Mouse (Mus musculus) hindbrain, embryonic 12.5 days (tissue): ENCODE results near the gene Phyh. TPM values are rescaled to one million over a fixed set of nuclear protein-coding genes. Genes with fewer than 3 reads are reported as not detected.

Experiments
- ATAC-seq: fragments of 200-750 bp; cut with Nextera tagmentation; 2 replicates; pipeline ENCODE4 v1.8.0; 2017; ENCODE audit warnings: moderate TSS enrichment; ENCODE audit not compliant: low FRiP score
- H3K27ac ChIP-seq: fragments of 300-500 bp; sonication (generic); 2 replicates; pipeline ENCODE4 v1.5.1; 2016; ENCODE audit warnings: mild to moderate bottlenecking
- H3K27me3 ChIP-seq: fragments of 300-500 bp; sonication (generic); 2 replicates; pipeline ENCODE4 v1.6.1; 2016; ENCODE audit warnings: mild to moderate bottlenecking
- H3K36me3 ChIP-seq: fragments of 300-500 bp; sonication (generic); 2 replicates; pipeline ENCODE4 v1.6.1; 2016; ENCODE audit warnings: mild to moderate bottlenecking
- H3K4me1 ChIP-seq: fragments of 300-500 bp; sonication (generic); 2 replicates; pipeline ENCODE4 v1.6.1; 2016
- H3K4me2 ChIP-seq: fragments of 300-500 bp; sonication (generic); replicated peaks from 2 replicates; pipeline ENCODE4 v1.6.1; 2016; ENCODE audit warnings: mild to moderate bottlenecking
- H3K4me3 ChIP-seq: fragments of 300-500 bp; sonication (generic); 2 replicates; pipeline ENCODE4 v1.5.1; 2016; ENCODE audit warnings: mild to moderate bottlenecking
- H3K9ac ChIP-seq: fragments of 300-500 bp; sonication (generic); 2 replicates; pipeline ENCODE4 v1.6.1; 2016; ENCODE audit warnings: mild to moderate bottlenecking, moderate library complexity
- H3K9me3 ChIP-seq: fragments of 300-500 bp; sonication (generic); replicated peaks from 2 replicates; pipeline ENCODE4 v1.6.1; 2016; ENCODE audit warnings: mild to moderate bottlenecking
- WGBS: fragments of 180-500 bp; shearing (Covaris S2); methylation state at CpG from one replicate; pipeline ENCODE4 v1.1.7; 2016; 5-methylcytosine and 5-hydroxymethylcytosine counted together
- polyA plus RNA-seq: library from polyadenylated mRNA; unstranded; fragments of >200 nt; fragmentation: Nextera tagmentation; extraction: Ambion mirVana; gene quantifications from 2 replicates; pipeline ENCODE4 v1.2.1, GENCODE M21; 2016

Phyh gene
- polyA plus RNA-seq, result 51.4 and 57.6 TPM in 2 replicates

DNA sequence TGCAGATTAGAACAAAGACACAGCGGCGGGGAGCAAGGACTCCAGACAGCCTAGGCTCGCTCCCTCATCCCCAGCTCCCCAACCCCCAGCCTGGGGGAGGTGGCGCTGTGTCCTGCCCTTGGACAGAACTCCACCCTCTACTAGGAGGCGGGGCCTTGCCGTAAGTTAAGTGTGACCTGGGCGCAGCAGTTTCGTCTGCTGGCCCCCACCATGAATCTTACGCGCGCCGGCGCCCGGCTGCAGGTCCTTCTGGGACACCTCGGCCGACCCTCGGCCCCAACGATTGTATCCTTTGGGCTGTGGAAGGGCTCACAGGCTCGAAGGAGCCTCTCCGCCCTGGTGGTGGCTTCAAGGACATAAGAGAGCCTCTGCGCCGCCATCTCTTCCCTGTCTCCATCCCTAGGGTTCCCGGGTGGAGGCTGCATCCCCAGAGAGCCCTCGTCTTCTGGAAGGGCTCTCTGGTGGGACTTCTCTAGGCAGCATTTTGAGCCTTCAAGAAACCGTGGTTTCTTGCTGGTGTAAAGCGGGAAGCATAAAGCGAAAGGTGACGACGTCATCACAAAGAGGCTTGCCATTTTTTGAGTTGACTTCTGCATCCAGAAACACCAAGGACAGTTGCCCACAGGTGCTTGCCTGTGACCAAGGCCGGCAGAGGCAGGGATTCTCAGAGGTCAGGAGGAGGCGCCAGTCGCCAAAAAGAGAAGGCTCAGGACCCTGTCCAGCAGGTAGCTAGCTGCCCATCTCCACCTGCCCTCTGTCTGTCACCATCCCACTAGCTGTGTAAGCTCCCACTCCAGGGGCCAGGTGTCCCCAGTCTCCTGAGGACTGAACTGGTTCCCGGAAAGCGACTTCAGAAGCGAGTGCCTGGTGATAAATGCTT lies at the start of gene Phyh:
Gene Phyh, plus strand, starts transcription at position 160 of the 880 bp plus-strand sequence.
- H3K27ac ChIP-seq, result peak within 1 kb of the TSS; percentile 82

DNA sequence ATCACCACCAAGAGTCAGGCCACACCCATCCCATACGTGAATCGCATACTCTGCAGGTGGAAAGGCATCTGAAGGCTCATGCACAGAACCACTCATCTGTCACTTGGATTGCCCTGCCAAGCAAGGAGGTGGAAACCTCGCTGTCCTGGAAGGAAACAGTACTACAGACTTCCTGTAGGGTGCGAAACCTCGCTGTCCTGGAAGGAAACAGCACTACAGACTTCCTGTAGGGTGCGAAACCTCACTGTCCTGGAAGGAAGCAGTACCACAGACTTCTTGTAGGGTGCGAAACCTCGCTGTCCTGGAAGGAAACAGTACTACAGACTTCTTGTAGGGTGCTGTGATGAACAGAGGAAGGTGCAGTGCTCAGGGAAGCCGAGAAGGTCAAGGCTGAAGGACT lies 46.1 kb upstream of the Phyh start:
- no peaks in the 10 kb centered on the region for H3K27me3 ChIP-seq
- no peak overlapping the region for H3K4me2 ChIP-seq
- H3K4me1 ChIP-seq, result no peaks in the 10 kb centered on the region
- H3K36me3 ChIP-seq, result no peaks in the 10 kb centered on the region
- no peak overlapping the region for H3K9ac ChIP-seq
- H3K9me3 ChIP-seq, result no peaks in the 10 kb centered on the region
- H3K27ac ChIP-seq, result no peak overlapping the region
- WGBS, result 79% methylated on average over 9 of the region's 9 CpGs
- ATAC-seq, result no peak
- H3K4me3 ChIP-seq, result no peak overlapping the region

More for the DNA sequence above, at the start of gene Phyh:
- Histone ChIP-seq H3K36me3 (no peaks in the 10 kb centered on the region), H3K4me3 (peak within 1 kb of the TSS; percentile 59), H3K27me3 (no peaks in the 10 kb centered on the region), H3K9ac (peak within 1 kb of the TSS; percentile 75), H3K9me3 (no peaks in the 10 kb centered on the region), H3K4me2 (peak within 1 kb of the TSS; percentile 83), H3K4me1 (peaks cover 7% of the 10 kb centered on the region)
- 7% methylated on average over 34 of the region's 35 CpGs for WGBS
- peak; percentile 93 for ATAC-seq

DNA sequence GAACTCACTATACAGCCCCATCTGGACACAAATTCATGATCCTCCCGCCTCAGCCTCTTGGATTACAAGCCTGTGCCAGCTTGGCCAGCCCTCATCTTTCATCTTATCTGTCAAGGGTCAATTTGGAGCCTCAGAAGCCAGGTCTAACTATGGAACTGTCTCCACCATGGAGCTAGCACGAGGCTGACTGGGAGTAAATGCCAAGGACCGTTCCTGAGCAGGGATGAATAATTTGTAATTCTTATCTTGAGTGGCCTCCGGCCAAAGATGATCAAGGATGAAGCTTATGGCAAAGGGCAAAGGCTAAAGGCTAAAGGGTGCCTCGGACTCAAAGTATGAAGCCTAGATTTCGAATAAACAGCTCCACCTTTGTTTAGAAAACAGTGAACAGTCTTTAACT lies 45.5 kb upstream of the Phyh start:
- Histone ChIP-seq H3K27ac (no peak overlapping the region), H3K4me1 (no peaks in the 10 kb centered on the region), H3K9ac (no peak overlapping the region), H3K4me3 (no peak overlapping the region), H3K27me3 (no peaks in the 10 kb centered on the region), H3K4me2 (no peak overlapping the region), H3K36me3 (no peaks in the 10 kb centered on the region), H3K9me3 (no peaks in the 10 kb centered on the region)
- ATAC-seq, result no peak
- WGBS, result 73% methylated on average over 6 of the region's 6 CpGs

DNA sequence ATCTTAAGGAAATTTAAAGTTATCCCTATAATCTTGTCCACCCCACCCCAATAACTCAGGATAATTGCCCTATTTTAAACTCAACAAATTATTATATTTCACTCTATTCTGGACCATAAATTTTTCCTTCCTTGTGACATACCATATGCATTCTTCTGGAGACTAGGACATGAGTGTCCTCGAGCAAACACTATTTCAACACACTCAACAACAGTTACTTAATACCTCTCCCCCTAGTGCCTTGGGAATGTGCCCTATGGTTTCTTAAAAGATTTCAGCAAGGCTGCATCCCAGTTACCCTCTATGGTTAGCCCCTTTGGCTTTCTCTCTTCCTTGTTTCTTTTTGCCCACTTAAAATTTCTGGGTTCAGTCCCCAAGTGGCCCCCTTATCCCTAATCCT lies 43.7 kb upstream of the Phyh start:
- H3K27ac ChIP-seq, result no peak overlapping the region
- no peaks in the 10 kb centered on the region for H3K4me1 ChIP-seq
- H3K36me3 ChIP-seq, result no peaks in the 10 kb centered on the region
- no peak for ATAC-seq
- H3K9ac ChIP-seq, result no peak overlapping the region
- WGBS, result 56% methylated on average over 1 of the region's 1 CpGs
- H3K4me2 ChIP-seq, result no peak overlapping the region
- H3K27me3 ChIP-seq, result no peaks in the 10 kb centered on the region
- no peak overlapping the region for H3K4me3 ChIP-seq
- no peaks in the 10 kb centered on the region for H3K9me3 ChIP-seq

- Histone ChIP-seq H3K4me3 (no peak overlapping the region), H3K27me3 (no peaks in the 10 kb centered on the region), H3K36me3 (no peaks in the 10 kb centered on the region), H3K4me1 (peaks cover 6% of the 10 kb centered on the region), H3K4me2 (no peak overlapping the region), H3K9ac (no peak overlapping the region), H3K9me3 (no peaks in the 10 kb centered on the region), H3K27ac (no peak overlapping the region)
- no peak for ATAC-seq
- WGBS, result 70% methylated on average over 3 of the region's 3 CpGs
Observed at GRCm38 (mm10) chr2:4876131-4876530, 42.7 kb upstream of the Phyh start.

- ATAC-seq, result peak; percentile 55
- peak overlapping the region; percentile 100 for H3K27ac ChIP-seq
- peak overlapping the region; percentile 99 for H3K9ac ChIP-seq
- no peaks in the 10 kb centered on the region for H3K9me3 ChIP-seq
- H3K36me3 ChIP-seq, result peaks cover 7% of the 10 kb centered on the region
- H3K4me3 ChIP-seq, result peak overlapping the region; percentile 92
- peaks cover 20% of the 10 kb centered on the region for H3K4me1 ChIP-seq
- peak overlapping the region; percentile 79 for H3K4me2 ChIP-seq
- H3K27me3 ChIP-seq, result no peaks in the 10 kb centered on the region
- 2% methylated on average over 20 of the region's 20 CpGs for WGBS
Observed at GRCm38 (mm10) chr2:4880737-4881349, 38.0 kb upstream of the Phyh start.

- peak within 1 kb of the TSS; percentile 92 for H3K4me3 ChIP-seq
- H3K27ac ChIP-seq, result peak within 1 kb of the TSS; percentile 100
- WGBS, result under 1% methylated on average over 88 of the region's 115 CpGs
- peaks cover 20% of the 10 kb centered on the region for H3K4me1 ChIP-seq
- H3K4me2 ChIP-seq, result peak within 1 kb of the TSS; percentile 79
- H3K9ac ChIP-seq, result peak within 1 kb of the TSS; percentile 99
- ATAC-seq, result peak; percentile 82
- no peaks in the 10 kb centered on the region for H3K27me3 ChIP-seq
- H3K36me3 ChIP-seq, result peaks cover 15% of the 10 kb centered on the region
- H3K9me3 ChIP-seq, result no peaks in the 10 kb centered on the region
Observed at GRCm38 (mm10) chr2:4881350-4882248, 37.2 kb upstream of the Phyh start, which contains the start of gene Sephs1. TSS of gene Sephs1 (plus strand) at chr2:4881564.

GRCm38 (mm10) chr2:4882249-4882791 lies 36.5 kb upstream of the Phyh start:
- Histone ChIP-seq H3K4me2 (peak overlapping the region; percentile 79), H3K27ac (peak overlapping the region; percentile 100), H3K27me3 (no peaks in the 10 kb centered on the region), H3K9ac (peak overlapping the region; percentile 99), H3K36me3 (peaks cover 22% of the 10 kb centered on the region), H3K9me3 (no peaks in the 10 kb centered on the region), H3K4me3 (peak overlapping the region; percentile 92), H3K4me1 (peaks cover 20% of the 10 kb centered on the region)
- peak; percentile 74 for ATAC-seq
- WGBS, result 1% methylated on average over 51 of the region's 63 CpGs

GRCm38 (mm10) chr2:4883009-4883704 lies 35.7 kb upstream of the Phyh start:
- Histone ChIP-seq H3K9me3 (no peaks in the 10 kb centered on the region), H3K4me3 (peak overlapping the region; percentile 92), H3K4me2 (peak overlapping the region; percentile 79), H3K9ac (peak overlapping the region; percentile 99), H3K36me3 (peaks cover 30% of the 10 kb centered on the region), H3K27me3 (no peaks in the 10 kb centered on the region), H3K4me1 (peaks cover 20% of the 10 kb centered on the region), H3K27ac (peak overlapping the region; percentile 100)
- ATAC-seq, result no peak
- WGBS, result 2% methylated on average over 18 of the region's 18 CpGs

DNA sequence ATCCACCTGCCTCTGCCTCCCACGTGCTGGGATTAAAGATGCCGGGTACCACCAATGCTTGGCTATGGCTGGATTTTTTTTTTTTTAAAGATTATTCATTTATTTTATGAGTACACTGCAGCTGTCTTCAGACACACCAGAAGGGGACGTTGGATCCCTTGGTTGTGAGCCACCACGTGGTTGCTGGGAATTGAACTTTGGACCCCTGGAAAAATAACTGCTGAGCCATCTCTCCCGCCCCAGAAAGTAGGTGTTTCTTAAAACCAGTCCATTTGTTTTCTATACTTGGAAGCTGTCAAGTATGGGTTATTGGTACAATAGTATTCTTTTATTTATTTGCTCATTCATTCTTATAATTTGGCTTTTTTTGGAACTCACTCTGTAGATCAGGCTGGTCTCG lies 31.9 kb upstream of the Phyh start:
- WGBS, result 90% methylated on average over 6 of the region's 6 CpGs
- no peak for ATAC-seq
- no peak overlapping the region for H3K4me2 ChIP-seq
- no peak overlapping the region for H3K4me3 ChIP-seq
- no peak overlapping the region for H3K9ac ChIP-seq
- H3K4me1 ChIP-seq, result peaks cover 15% of the 10 kb centered on the region
- no peaks in the 10 kb centered on the region for H3K9me3 ChIP-seq
- H3K36me3 ChIP-seq, result peaks cover 65% of the 10 kb centered on the region
- no peaks in the 10 kb centered on the region for H3K27me3 ChIP-seq
- no peak overlapping the region for H3K27ac ChIP-seq

- Histone ChIP-seq H3K36me3 (peaks cover 84% of the 10 kb centered on the region), H3K4me1 (no peaks in the 10 kb centered on the region), H3K9ac (no peak overlapping the region), H3K27ac (no peak overlapping the region), H3K9me3 (no peaks in the 10 kb centered on the region), H3K4me3 (no peak overlapping the region), H3K27me3 (no peaks in the 10 kb centered on the region), H3K4me2 (no peak overlapping the region)
- ATAC-seq, result no peak
- WGBS, result 89% methylated on average over 2 of the region's 2 CpGs
Observed at GRCm38 (mm10) chr2:4895598-4895997, 23.2 kb upstream of the Phyh start.
